Mouse (Mus musculus) midbrain, embryonic 14.5 days (tissue): ENCODE results near the gene Myb. TPM values are rescaled to one million over a fixed set of nuclear protein-coding genes. Genes with fewer than 3 reads are reported as not detected.

Experiments used
- ATAC-seq: fragments of 200-750 bp; cut with Nextera tagmentation; 2 replicates; pipeline ENCODE4 v1.8.0; 2017; ENCODE audit warnings: moderate number of reproducible peaks, moderate library complexity; ENCODE audit not compliant: low FRiP score, low TSS enrichment
- DNase-seq: peaks from one replicate; pipeline ENCODE4 v3.0.0-alpha.2; 2015
- H3K27ac ChIP-seq: fragments of 300-500 bp; sonication (generic); replicated peaks from 2 replicates; pipeline ENCODE4 v1.5.1; 2014; ENCODE audit warnings: mild to moderate bottlenecking, low read depth, low read length, moderate library complexity
- H3K27me3 ChIP-seq: fragments of 300-500 bp; sonication (generic); 2 replicates; pipeline ENCODE4 v1.6.1; 2014; ENCODE audit warnings: low read length, control low read depth, mixed read lengths; ENCODE audit not compliant: control insufficient read depth, insufficient read depth
- H3K36me3 ChIP-seq: fragments of 300-500 bp; sonication (generic); 2 replicates; pipeline ENCODE4 v1.6.1; 2014; ENCODE audit warnings: low read length, control low read depth; ENCODE audit not compliant: control insufficient read depth, insufficient read depth
- H3K4me1 ChIP-seq: fragments of 300-500 bp; sonication (generic); 2 replicates; pipeline ENCODE4 v1.6.1; 2014; ENCODE audit warnings: mild to moderate bottlenecking, antibody characterized with exemption, low read length, control low read depth; ENCODE audit not compliant: control insufficient read depth, insufficient read depth
- H3K4me2 ChIP-seq: fragments of 300-500 bp; sonication (generic); 2 replicates; pipeline ENCODE4 v1.6.1; 2014; ENCODE audit warnings: mild to moderate bottlenecking, low read length, moderate library complexity
- H3K4me3 ChIP-seq: fragments of 300-500 bp; sonication (generic); replicated peaks from 2 replicates; pipeline ENCODE4 v1.5.1; 2014; ENCODE audit warnings: low read depth, low read length
- H3K9ac ChIP-seq: fragments of 300-500 bp; sonication (generic); replicated peaks from 2 replicates; pipeline ENCODE4 v1.6.1; 2014; ENCODE audit warnings: mild to moderate bottlenecking, low read length, moderate library complexity
- H3K9me3 ChIP-seq: fragments of 300-500 bp; sonication (generic); 2 replicates; pipeline ENCODE4 v1.6.1; 2016; ENCODE audit warnings: low read length, control low read depth, mixed read lengths; ENCODE audit not compliant: control insufficient read depth
- WGBS: fragments of 180-500 bp; shearing (Covaris S2); extraction: QIAGEN DNeasy Blood & Tissue Kit; methylation state at CpG from one replicate; pipeline ENCODE4 v1.1.7; 2014; 5-methylcytosine and 5-hydroxymethylcytosine counted together
- polyA plus RNA-seq: library from polyadenylated mRNA; unstranded; fragments of >200 nt; fragmentation: Nextera tagmentation; extraction: Ambion mirVana; gene quantifications from 2 replicates; pipeline ENCODE4 v1.2.1, GENCODE M21; 2014

Myb gene
- polyA plus RNA-seq, 1 experiment from 2014 or later = 3.5 TPM

DNA sequence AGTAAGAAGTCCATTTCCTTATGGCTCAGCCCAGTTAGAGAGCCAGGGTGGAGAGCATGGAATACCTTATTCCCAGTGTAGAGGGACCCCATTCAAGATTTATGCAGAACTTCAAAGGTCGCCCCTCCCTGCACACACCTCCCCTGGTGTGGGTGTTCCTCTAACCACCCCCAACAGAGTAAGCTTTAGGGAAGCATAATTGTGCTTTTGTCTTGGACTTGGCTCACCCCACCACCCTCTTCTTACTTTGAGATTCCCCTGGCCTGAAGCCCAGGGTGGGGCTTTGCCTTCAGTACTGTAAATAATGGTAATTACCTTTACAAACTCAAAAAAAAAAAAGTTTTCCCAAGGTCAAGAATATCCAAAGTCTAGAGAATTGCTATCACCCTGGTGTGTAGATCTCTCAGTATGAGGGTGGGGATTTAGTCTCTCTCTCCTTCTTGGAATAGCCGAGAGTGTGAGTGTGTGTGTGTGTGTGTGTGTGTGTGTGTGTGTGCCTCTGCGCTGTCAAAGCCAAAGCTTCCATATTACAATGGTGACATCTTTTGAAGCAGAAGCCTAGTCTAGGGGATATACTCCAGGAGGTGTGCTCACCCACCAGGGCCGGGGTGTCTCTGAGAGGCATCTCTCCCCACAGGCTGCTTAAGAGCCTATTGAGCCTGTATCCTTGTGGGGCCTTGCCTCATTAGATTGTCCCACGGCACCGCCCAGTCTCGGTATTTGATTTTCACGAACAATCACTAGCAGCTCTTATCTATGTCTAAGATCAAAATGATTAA, 69.7 kb downstream of the Myb start:
- Histone ChIP-seq H3K27ac (no peak overlapping the region), H3K9me3 (no peaks in the 10 kb centered on the region), H3K36me3 (no peaks in the 10 kb centered on the region), H3K4me1 (no peaks in the 10 kb centered on the region), H3K4me2 (no peak overlapping the region), H3K9ac (no peak overlapping the region), H3K4me3 (no peak overlapping the region), H3K27me3 (no peaks in the 10 kb centered on the region)
- 73% methylated on average over 8 of the region's 8 CpGs for WGBS
- DNase-seq (no peak), ATAC-seq (no peak)

DNA sequence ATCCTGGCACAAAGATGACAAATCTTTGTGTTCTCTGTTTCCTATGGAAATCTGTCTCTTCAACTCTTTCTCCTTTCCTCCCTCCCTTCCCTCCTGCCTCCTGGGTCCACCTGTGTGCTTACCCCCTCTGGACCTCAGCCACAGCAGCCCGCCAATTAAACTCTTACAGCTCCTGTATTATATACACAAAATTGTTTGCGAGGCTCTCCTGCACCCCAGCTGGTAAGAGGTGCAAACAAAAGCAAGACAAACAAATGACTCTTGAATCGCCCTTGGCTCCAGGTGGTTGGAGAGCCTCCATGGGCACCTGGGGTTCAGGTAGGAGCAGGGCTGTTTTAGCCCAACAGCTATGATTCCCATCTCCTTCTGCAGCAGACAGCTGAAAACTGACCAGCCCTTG, 71.2 kb downstream of the Myb start:
- H3K4me1 ChIP-seq = no peaks in the 10 kb centered on the region
- WGBS = 88% methylated on average over 3 of the region's 3 CpGs
- no peak for DNase-seq
- H3K4me2 ChIP-seq = no peak overlapping the region
- H3K36me3 ChIP-seq = no peaks in the 10 kb centered on the region
- H3K9me3 ChIP-seq = no peaks in the 10 kb centered on the region
- no peak overlapping the region for H3K27ac ChIP-seq
- no peak overlapping the region for H3K9ac ChIP-seq
- H3K27me3 ChIP-seq = no peaks in the 10 kb centered on the region
- no peak for ATAC-seq
- no peak overlapping the region for H3K4me3 ChIP-seq

- ATAC-seq (no peak), DNase-seq (no peak)
- H3K4me1 ChIP-seq = no peaks in the 10 kb centered on the region
- 35% methylated on average over 3 of the region's 3 CpGs for WGBS
- no peaks in the 10 kb centered on the region for H3K36me3 ChIP-seq
- H3K27me3 ChIP-seq = no peaks in the 10 kb centered on the region
- no peaks in the 10 kb centered on the region for H3K9me3 ChIP-seq
- H3K4me3 ChIP-seq = no peak overlapping the region
- no peak overlapping the region for H3K9ac ChIP-seq
- H3K27ac ChIP-seq = no peak overlapping the region
- H3K4me2 ChIP-seq = no peak overlapping the region
Measured at GRCm38 (mm10) chr10:21087614-21088232, 73.1 kb downstream of the Myb start.

- 72% methylated on average over 5 of the region's 5 CpGs for WGBS
- H3K9me3 ChIP-seq = no peaks in the 10 kb centered on the region
Measured at GRCm38 (mm10) chr10:21085044-21085443, 75.7 kb downstream of the Myb start.

DNA sequence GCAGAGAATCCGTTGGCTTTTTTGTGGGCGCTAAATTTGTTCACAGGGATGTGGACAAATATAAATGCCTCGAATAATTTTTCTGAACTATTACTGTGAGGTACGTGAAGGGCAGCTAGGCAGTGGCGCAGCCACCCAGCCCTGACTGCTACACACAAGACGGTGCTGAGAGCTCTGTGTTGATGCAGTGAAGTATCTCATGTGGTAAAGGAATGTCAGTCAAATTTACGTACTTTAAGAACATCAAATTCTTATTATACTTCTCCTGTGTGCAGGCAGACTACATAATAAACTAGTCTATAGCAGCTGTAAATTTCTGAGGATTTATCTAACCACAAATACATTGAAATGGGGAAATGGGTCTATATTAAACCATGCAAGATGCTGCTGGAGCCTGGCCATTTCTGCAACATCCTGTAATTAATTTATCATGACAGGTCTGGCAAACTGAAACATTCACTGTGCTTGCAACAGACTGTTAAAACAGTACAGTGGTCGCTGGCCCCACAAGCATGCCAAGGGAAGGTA, 77.3 kb downstream of the Myb start:
- DNase-seq = no peak
- 76% methylated on average over 8 of the region's 8 CpGs for WGBS

More at GRCm38 (mm10) chr10:21085044-21085443, 75.7 kb downstream of the Myb start:
- no peak overlapping the region for H3K4me2 ChIP-seq
- no peak overlapping the region for H3K27ac ChIP-seq
- DNase-seq = no peak
- no peaks in the 10 kb centered on the region for H3K4me1 ChIP-seq
- no peak overlapping the region for H3K4me3 ChIP-seq
- ATAC-seq = 0 out of 2 replicates have a peak, but pooled peaks have one; percentile 12
- H3K9ac ChIP-seq = no peak overlapping the region
- H3K36me3 ChIP-seq = peaks cover 3% of the 10 kb centered on the region; the same call in 1 of the 2 replicates
- H3K27me3 ChIP-seq = no peaks in the 10 kb centered on the region

GRCm38 (mm10) chr10:21082447-21082846, 78.3 kb downstream of the Myb start:
- Histone ChIP-seq H3K27me3 (no peaks in the 10 kb centered on the region), H3K9ac (no peak overlapping the region), H3K4me2 (no peak overlapping the region), H3K36me3 (peaks cover 20% of the 10 kb centered on the region; the same call in 1 of the 2 replicates), H3K4me1 (no peaks in the 10 kb centered on the region), H3K27ac (no peak overlapping the region), H3K4me3 (no peak overlapping the region), H3K9me3 (no peaks in the 10 kb centered on the region)
- DNase-seq = peak; percentile 47
- peak; percentile 67; the same call in 1 of the 2 replicates for ATAC-seq
- WGBS = 12% methylated on average over 8 of the region's 8 CpGs

More for the DNA sequence above, 77.3 kb downstream of the Myb start:
- Histone ChIP-seq H3K36me3 (peaks cover 13% of the 10 kb centered on the region; the same call in 1 of the 2 replicates), H3K4me2 (no peak overlapping the region), H3K9me3 (no peaks in the 10 kb centered on the region), H3K4me3 (no peak overlapping the region), H3K27me3 (no peaks in the 10 kb centered on the region), H3K27ac (no peak overlapping the region), H3K9ac (no peak overlapping the region), H3K4me1 (no peaks in the 10 kb centered on the region)
- no peak for ATAC-seq

DNA sequence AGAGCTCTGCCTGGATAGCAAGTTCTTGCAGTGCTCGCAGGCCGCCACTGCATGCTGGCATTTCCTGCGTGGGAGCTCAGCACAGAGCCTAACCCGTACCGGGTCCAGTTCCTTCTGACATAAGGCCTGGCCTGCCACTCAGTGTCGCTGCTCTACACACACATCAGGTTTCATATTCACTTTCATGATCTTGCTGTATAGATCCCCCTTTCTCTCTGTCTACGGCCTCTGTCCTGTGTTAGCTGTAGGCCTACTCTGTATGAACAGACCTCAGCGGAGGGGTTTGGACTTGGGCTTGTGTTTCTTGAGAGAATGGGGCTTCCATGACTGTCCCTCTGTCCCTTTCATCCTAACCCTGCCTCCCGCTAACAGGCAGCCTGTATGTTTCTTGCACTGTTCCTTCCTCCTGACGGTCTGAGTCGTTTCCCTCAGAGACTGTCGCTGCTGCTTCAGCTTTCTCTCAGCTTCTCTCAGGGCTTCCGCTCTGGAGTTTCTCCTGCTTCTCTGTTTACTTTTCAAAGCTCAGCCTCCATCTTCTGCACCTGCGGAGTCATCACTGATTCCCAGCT, 83.5 kb downstream of the Myb start:
- H3K9ac ChIP-seq = no peak overlapping the region
- H3K27ac ChIP-seq = no peak overlapping the region
- no peak overlapping the region for H3K4me3 ChIP-seq
- ATAC-seq (no peak), DNase-seq (no peak)
- H3K27me3 ChIP-seq = no peaks in the 10 kb centered on the region
- no peaks in the 10 kb centered on the region for H3K4me1 ChIP-seq
- peaks cover 37% of the 10 kb centered on the region for H3K36me3 ChIP-seq
- H3K4me2 ChIP-seq = no peak overlapping the region
- no peaks in the 10 kb centered on the region for H3K9me3 ChIP-seq
- 82% methylated on average over 14 of the region's 14 CpGs for WGBS

DNA sequence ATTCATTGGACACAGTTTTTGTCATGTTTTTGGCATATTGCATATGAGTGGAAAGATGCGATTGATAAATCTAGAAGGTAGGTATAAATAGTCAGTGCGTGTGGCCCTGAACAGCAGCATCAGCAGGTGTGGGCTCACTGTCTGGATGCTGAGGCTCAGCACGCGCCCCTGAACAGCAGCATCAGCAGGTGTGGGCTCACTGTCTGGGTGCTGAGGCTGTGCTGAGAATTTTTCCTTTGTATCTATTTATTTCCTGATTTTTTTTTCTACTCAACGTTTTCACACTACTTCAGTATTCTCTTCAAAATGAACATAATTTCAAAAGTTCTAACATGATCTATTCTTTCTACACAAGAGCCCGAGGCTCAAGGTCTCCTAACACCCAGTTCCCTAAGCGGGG, 84.1 kb downstream of the Myb start:
- Histone ChIP-seq H3K9me3 (no peaks in the 10 kb centered on the region), H3K9ac (no peak overlapping the region), H3K4me1 (no peaks in the 10 kb centered on the region), H3K27me3 (no peaks in the 10 kb centered on the region), H3K36me3 (peaks cover 37% of the 10 kb centered on the region), H3K4me3 (no peak overlapping the region), H3K27ac (no peak overlapping the region), H3K4me2 (no peak overlapping the region)
- no peak for DNase-seq
- ATAC-seq = no peak
- WGBS = 91% methylated on average over 7 of the region's 7 CpGs
